Mouse (Mus musculus) erythroid progenitor cell, adult 5-6 weeks (primary cell): ENCODE data around the gene Ntrk2. TPM values are rescaled to one million over a fixed set of nuclear protein-coding genes. Genes with fewer than 3 reads are reported as not detected.

Experiments
- ATAC-seq: replicated peaks from 2 replicates; pipeline ENCODE4 v1.8.0; 2016; ENCODE audit warnings: moderate number of reproducible peaks, mild to moderate bottlenecking, moderate TSS enrichment, inconsistent platforms; ENCODE audit not compliant: poor library complexity, low FRiP score, severe bottlenecking
- total RNA-seq, 2 experiments: library from RNA; stranded (forward) in 1 of 2; stranded (reverse) in 1 of 2; fragments of 150-400 nt in 1 of 2; fragments of 186-747, 209-891 nt in 1 of 2; gene quantifications; 2 replicates each; pipeline versions ENCODE4 v1.2.3 to v1.2.4; 2015 to 2017; ENCODE audit warnings: low replicate concordance in 2 of 2

Gene Ntrk2
- total RNA-seq, 2 experiments from 2014 or later = not detected

DNA sequence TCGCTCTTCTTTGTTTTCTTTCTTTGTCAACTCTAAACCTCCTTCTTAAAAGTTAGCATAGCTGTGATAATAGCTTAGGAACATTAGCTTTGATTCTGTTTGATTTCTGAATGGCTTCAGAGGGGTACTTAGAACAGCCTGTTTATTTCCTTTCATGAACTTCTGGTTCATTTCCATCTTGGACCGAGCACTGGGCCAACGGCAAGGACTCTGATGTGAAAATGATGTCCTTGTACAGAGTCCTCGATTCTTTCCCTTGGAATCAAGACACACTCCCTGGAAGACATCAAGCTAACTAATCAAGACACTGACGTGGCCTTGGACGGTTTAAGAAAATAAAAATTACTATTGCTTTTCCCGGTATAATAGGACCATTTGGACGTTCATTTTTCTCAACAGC, 31.7 kb downstream of the Ntrk2 start:
- no peak for ATAC-seq

DNA sequence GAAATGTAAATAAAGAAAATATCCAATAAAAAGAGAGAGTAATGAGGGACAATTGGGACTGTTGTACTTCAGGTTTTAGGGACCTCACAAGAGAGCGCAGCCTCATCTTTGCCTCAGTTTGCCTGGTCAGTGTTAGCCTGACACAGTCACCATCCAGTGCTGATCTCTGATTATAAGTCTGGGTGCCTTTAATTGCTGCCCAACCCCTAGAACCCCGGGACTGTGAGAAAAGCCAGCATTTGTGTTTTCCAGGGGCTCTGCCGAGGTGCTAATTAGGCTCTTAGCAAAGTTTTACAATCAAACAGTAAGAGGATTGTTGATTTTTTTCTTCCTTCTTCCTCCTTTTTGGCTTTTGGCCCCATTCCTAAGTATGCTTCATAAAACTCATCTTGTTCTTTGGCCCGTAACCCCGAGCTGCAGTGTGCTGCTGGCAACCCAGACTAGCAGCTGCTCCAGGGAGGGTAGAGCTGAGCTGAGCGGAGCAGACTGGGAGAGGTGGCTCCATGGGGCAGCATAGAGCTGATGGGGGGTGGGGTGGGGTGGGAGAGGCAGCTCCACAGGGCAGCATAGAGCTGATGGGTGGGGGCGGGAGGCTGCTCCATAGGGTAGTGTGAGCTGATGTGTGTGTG, 34.5 kb downstream of the Ntrk2 start:
- ATAC-seq = no peak

DNA sequence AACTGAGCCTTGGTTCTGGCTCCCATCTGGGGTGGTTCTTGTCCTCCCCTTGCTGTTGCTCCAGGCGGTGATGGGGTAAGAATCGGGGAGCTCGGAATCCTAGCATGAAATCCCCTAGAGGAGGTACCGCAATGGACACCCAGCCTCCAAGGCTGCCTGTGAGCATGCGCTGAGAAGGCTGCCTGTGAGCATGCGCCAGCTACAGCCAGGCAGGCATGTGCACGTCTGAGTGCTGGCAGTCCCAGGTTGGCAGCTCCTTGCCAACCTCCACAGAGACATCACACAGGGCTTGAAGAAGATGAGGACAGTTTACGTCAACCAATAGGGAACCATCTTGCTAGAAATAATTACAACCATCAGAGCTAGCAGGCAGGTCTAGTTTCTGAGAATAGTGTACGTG, 37.5 kb downstream of the Ntrk2 start:
- no peak for ATAC-seq

DNA sequence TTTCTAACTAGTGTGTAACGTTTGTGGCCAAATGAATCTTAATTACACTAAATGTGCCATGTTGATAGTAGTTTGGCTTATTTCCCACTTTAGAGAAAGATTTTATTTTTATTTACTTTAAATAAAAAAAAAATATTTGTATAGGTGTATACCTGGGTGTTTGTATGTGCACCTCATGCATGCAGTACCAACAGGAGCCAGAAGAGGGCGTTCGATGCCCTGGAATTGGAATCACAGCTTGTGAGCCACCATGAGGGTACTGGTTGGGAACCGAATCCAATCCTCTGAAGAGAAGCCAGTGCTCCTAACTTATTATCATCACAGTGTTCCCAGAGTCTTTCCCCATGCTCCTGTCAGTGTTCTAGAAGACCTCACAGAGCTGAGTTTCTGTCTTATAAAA, 42.2 kb downstream of the Ntrk2 start:
- no peak for ATAC-seq

DNA sequence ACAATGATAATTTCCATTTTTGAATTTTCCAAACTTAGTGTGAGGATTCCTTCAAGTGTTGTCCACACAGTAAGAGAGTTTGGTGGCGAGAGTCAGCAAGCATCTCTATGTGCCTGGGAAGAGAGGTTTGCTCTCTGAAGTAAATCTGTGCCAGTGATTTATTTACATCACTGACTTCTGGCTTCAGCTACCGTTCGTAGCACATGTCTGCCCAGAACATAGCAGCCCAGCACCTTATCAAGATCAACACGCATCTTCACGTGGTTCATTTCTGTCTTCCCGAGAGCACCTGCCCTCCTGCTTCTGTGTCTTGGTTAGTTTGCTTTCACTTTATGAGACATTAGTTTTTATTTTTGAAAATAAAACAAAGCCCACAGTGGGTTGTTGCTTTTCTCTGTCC, 47.3 kb downstream of the Ntrk2 start:
- ATAC-seq = no peak

DNA sequence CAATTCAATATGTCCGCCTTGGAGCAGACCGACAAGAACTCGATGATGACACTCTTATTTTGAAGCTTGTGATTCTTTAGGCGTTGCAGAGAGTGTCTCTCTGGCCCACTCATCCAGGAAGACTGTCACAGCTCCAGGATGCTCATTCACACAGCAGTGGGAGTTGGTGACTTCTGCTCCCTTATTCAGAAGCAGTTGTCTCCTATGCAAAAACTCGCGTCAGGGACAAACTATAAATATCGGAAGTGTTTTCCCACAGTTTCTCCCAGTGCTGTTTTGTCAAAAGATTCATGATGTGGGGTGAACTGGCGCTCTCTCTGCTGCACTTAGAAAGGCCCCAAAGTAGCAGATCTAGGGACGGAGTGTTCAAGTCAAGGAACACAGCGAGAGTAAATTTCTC, 59.9 kb downstream of the Ntrk2 start:
- no peak for ATAC-seq

DNA sequence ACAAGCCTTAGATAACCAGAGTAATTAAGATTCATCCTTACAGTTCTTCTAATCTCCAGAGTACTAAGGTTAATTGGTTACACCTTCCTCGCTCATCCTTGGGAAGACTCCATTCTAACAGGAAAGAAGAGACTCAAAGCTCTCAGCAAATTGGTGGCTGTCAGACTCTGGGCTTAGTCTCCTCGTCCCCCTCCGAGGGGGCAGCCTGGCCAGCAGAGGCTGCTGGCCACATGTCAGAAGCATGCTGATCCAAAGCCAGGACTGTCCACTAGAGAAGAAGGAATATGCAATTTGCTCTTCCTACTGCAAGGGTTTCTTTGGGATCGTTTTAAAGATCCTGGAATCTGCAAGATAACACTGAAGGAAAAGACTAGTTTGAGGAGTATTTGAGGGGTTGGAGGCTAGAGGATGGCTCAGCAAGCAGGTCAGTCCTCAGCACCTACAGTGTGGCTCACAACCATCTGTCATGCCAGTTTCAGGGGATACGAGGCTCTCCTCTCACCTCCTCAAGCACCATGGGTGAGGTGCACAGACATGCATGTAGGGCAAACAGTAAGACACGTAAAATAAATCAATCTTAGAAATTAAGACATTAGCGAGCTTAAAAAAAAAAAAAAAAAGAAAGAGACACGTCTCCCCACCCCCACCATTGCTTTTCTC, 60.5 kb downstream of the Ntrk2 start:
- no peak for ATAC-seq

DNA sequence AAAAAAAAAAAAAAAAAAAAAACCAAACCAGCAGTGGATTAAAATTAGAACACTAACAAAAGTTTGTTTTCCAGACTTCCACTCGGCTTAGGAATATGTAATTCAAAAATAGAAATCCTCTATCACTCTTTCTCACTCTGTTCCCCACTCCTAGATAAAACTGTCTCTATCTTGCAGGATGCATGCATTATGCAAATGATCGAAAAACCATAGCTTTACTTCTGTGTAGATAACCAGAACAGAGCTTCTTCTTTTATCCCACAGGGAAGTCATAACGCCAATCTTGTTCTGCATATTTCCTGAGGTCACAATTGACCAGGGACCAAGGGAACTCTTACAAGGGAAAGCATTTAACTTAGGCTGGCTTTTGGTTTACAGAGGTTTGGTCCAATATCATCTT, 76.1 kb downstream of the Ntrk2 start:
- ATAC-seq = no peak

DNA sequence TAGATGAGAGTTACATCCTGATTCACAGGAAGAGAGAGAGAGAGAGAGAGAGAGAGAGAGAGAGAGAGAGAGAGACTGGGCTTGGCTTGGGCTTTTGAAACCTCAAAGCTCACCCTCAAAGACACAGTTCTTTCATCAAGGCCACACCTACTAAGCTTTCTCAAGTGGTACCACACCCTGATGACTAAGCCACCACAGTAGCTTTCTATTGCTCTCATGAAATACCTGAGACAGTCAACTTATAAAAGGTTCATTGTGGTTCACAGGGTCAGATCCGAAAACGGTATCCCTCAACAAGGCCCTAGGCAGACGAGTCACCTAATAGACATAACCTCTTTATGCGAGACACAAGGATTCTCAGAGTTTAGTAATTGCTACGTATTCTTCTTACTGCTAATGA, 76.5 kb downstream of the Ntrk2 start:
- ATAC-seq = no peak

DNA sequence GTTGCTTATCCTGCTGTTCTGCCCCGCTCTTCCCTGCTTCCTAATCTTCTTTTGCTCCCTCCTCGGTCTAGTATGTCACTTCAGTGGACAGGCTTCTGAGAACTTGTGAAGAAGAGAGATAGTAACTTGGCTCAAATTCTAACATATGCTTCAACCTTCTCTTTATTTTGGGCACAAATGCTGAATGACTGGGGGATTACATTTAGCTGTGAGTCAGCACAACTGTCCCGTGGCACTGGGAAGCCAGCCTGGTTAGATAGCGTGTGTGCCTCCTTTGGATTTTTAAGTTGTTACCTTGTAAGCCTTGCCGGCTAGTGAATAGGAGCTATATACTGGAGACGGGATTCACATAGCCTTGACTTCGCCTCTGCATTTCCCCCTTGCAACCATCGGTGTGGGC, 79.7 kb downstream of the Ntrk2 start:
- ATAC-seq = no peak

DNA sequence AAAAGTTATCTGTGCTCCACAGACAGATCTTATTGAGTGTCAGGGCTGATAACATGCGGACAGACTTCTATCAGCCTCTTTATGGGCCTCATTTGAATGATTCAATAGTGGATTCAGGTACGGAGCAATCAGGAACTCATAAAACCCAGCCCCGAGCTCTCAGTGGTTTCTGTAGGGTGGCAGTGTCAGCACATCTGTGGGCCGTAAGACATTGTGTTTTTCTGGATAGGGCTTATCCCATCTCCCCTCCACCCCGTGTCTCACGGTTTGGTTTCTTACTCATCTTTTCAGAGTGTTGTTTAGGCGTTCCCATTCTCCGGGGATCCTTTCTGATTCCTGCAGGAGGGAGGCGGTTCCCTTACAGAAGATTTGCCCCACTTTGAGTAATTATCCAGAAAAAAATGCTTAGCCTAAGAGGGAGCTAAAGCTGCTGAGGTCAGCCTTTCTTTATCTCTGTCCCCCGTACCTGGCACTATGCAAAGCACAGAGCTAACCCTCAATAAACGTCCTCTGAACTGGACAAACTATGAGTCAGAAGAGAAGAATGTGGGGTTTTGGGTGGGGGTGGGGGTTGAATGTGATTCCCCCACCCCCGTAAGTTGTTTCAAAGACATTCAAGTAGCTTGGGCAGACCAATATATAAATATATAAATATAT, 90.0 kb downstream of the Ntrk2 start:
- ATAC-seq = no peak

DNA sequence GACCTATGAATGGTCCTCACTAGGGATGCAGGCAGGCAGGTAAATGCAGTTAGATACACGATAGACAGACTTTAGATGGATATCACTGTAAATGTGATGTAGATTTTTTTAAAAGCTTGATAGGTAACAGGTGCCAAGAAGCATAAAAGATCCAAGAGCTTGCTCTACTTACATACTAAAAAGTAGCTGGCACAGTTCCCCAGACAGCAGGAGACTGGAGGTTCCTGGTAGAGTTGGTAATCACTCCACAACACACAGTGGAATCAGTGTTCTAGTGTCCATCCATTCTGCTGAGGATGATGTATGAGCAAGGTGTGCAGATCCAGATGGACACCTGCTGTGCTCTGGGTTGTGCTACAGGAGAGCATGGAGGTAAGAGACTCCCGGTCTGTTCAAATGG, 93.0 kb downstream of the Ntrk2 start:
- no peak for ATAC-seq

DNA sequence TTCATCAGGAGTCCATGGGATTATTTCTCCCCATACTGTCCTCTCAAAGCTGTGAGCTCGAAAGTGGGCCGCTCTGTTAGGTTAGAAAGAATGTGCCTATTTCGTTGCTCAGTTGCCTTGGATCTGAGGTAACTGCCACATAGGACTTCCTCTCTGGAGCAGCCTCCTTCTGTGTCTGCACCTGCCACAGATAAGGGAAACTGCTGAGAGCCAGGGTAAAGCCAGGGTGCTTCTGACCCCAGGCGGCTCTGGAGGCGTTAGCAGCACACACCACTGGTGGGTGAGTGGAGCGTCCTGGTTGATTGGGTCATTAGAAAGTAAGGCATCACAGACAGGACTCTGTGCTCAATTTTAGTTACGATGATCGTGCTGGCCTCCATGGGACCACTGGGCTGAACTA, 95.9 kb downstream of the Ntrk2 start:
- no peak for ATAC-seq

DNA sequence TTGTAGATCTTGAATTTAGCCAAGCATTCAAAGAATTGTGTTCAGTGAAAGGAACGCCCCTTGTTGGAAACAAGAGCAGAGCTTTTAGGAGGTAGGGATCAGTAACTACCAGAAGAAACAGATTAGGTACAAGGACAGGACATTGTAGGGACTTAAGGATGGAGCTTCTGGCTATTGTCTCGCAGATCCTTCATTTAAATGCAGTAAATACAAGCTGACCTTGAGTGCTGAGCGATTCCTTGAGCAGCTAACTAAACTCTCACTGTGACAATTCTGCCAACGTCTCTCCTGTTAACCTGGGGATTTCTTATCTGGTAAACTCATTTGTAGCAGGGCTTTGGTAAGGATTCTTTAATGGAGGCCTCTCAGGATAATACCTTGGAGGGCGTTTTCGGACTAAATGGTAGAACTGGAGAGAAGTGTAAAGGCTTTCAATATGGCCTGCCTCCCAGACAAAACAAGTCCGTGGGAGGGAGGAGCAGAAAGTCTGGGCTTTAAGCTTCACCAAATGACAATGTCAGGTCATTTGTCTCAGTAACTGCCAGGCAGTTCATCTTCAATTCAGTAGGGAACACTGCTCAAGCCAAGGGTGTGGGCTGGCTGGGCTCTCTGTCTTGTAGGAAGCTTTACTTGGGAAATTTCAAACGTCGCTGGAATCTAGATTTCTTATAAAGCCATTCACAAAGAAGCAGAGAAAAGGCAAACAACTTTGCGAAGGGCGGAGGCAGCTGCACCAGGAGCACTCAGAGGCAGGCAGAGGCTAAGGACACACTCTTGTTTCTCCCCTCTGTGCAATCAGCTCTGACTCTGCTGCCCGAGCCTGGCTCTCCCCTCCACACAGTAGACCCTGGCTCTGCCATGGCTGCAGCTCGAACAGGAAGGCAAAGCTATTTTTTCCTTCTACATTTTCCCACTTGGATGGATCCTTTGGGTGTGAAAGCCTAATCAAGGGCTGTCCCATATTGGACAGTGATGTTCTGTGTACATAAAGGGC, 98.7 kb downstream of the Ntrk2 start:
- no peak for ATAC-seq

DNA sequence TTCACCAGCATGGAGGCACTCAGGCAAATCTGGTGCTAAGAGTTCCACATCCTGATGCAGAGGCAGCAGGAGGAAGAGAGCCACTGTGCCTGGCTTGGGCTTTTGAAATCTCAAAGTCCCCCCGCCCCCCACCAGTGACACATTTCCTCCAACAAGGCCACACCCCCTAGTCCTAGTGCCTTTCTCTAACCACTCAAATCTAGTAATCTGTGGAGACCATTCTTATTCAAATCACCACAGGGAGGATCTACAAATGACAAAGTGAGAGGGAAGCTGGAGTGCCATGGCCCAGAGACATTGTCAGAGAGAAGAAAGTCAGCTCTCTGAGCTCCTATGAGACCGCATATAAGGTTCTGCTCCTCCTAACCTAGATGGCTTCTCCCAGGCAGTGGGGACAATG, 105.6 kb downstream of the Ntrk2 start:
- ATAC-seq = no peak

DNA sequence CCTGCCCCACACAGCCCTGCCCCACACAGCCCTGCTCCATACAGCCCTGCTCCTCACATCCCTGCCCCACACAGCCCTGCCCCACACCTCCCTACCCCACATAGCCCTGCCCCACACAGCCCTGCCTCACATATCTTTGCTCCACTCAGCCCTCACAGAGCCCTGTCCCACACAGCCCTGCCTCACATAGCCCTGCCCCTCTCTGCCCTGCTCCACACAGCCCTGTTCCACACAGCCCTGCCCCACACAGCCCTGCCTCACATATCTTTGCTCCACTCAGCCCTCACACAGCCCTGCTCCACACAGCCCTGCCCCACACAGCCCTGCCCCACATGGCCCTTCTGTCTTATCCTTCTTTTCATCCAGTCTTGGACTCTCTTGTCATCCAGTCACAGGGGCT, 106.2 kb downstream of the Ntrk2 start:
- ATAC-seq = no peak

DNA sequence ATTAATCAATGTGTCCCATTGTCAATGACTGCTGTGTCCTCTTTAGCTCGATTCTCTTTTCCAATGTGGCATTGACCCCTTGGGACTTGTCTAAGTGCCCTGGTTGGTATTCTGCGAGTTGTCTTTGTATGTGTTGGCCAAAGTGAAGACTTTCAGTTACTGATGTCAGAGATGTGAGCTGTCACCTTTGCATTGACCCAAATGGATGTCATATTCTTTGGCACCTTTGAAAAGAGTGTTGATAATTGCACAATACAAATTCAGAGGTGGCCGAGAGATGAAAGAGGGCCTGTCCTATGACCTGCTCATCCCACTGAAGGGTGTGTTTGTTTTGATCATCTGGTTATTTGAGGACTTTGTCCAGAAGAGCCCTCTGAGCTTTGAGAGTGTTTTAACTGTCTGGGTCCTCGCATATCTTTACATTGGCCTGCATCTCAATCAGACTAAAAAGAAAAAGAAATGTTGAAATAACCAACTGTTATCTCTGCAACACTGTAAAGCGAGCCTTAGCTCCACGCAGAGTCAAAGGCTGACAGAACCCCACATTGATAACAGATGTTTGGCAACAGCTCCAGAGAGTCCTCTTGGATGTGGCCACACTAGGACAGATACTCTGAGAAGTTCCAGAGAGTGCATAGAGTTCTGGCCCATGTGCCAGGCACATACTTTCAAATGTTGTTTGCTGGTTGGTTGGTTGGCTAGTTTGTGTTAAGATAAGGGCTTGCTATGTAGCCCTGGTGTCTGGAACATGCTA, 107.9 kb downstream of the Ntrk2 start:
- no peak for ATAC-seq

DNA sequence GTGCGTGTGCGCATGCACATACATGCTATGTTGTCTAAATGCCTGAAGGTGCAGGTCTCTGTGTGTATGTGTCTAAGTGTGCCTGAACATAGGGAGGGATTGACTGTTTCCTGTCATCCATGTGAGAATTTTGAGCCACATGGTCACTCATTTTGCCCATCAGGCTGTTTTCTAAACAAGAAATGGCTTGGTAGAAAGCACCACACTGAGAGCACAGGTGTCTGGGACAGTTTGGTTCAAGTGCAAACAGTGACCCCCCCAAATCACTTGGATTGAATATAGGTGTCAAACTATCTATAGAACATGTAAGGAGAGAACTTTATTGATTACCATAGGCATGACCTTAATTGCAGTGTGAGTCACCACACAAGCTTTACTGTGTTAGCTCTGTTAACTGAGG, 110.0 kb downstream of the Ntrk2 start:
- no peak for ATAC-seq

DNA sequence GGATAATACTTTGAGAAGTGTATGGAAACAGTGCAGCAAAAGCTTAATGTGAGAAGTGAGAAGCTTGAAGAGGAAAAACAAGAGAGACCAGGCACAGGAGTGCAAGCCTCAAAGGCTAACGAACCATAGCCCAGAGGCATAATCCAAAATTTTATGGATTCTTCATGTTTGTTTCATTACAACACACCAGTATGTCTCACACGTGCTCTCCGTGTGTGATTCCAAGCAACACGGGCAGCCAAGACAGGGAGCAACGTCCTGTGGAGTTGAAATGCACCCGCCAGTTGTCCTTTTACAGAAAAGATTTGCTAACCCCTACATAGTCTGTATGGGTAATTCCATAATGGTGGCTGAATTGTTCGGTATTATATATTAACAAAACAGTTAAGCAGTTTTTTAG, 113.9 kb downstream of the Ntrk2 start:
- ATAC-seq = no peak

DNA sequence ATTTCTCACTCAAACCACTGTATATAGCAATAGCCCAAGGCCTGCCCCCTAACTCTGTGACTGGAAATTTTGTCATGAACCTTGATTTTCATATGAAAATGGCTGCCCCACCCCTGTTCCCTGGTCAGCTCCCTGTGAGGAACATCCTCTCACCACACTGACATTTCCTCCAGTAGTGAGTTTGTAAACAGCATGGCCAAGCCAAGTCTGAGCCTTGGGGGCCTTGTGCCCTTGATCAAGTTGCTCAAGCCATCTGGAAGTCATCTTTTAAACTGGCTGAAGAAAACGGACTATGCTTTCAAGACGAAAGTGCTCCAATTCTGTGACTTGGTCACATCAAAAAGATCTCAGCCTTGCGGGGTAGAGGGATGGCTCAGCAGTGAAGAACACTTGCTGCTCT, 114.9 kb downstream of the Ntrk2 start:
- ATAC-seq = no peak
